Mouse (Mus musculus): ENCODE measurements around the gene Ash1l. TPM values are rescaled to one million over a fixed set of nuclear protein-coding genes. Genes with fewer than 3 reads are reported as not detected.

Gene Ash1l
- polyA plus RNA-seq, 1 experiment from 2014 or later = 7.4 TPM

DNA sequence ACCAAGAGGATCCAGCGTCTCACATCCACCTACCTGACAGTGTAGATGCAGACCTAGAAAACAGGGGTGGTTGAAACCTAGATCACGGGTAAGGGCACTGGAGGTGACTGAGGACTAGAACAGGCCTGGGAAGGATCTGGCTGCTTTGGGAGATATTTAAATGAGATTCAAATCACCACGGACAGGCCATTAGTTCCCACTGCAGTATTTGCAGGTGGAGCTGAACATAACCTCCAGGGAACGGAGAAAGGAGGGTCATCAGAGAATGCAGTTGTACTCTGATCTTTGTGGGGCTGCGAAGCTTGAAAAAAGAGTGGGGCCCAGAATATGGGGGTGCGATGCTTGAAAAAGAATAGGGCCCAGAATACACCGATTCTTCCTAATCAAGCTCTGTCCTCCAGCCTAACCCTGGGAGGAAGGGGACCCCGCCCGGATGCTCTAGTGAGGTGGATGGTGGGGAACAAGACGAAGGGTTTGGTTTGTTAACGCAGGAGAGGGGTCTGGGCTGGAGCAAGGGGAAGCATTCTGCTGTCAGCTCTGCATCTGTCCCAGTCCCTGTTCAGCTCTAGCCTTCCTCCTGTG is 142.2 kb downstream of the Ash1l start:
- Histone ChIP-seq H3K27me3 (replicated peaks; ENCODE audit: control insufficient read depth, insufficient read depth, low read length) (no peaks in the 10 kb centered on the region), H3K9ac (ENCODE audit: low read depth, low read length) (0 out of 2 replicates have a peak overlapping the region, but pooled peaks have one; percentile 13), H3K27ac (ENCODE audit: low read depth, low read length) (no peak overlapping the region), H3K4me2 (replicated peaks; ENCODE audit: low read depth) (peak overlapping the region; percentile 48), H3K36me3 (ENCODE audit: control insufficient read depth, insufficient read depth) (peaks cover 29% of the 10 kb centered on the region), H3K4me3 (ENCODE audit: low read depth, low read length) (peak overlapping the region; percentile 9; the same call in 1 of the 2 replicates), H3K9me3 (ENCODE audit: control insufficient read depth) (no peaks in the 10 kb centered on the region), H3K4me1 (replicated peaks; ENCODE audit: control insufficient read depth, insufficient read depth, low read length) (peaks cover 10% of the 10 kb centered on the region; the same call in 1 of the 2 replicates)
- 45% methylated on average over 11 of the region's 11 CpGs for WGBS
- TF ChIP-seq CTCF (IDR thresholded peaks at IDR 0.05; ENCODE audit: low read depth) = no peak
- no peak for ATAC-seq

DNA sequence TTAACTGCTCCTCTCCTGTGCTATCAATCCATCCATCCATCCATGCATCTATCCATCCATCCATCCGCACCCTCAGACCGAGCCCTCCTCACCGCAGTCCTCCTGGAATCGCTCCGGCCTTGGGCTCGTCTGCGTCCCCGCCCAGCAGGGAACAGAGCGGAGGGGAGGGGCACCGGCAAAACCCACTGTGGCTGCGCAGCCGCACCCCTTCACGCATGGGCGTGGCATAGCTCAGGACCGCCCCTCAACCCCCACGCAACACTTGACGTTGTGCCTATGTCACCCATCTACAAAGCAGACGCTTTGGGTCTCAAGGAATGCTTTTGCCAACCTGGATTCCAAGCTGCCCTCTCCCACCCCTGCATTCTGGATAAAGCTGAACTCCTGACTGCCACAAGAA is 142.8 kb downstream of the Ash1l start, which contains the start of gene Rusc1:
TSS of gene Rusc1 (minus strand) at position 137 of the 400 bp plus-strand sequence.
- ATAC-seq = no peak
- WGBS = 2% methylated on average over 18 of the region's 18 CpGs
- Histone ChIP-seq H3K4me3 (ENCODE audit: low read depth, low read length) (peak within 1 kb of the TSS; percentile 9; the same call in 1 of the 2 replicates), H3K4me2 (replicated peaks; ENCODE audit: low read depth) (peak within 1 kb of the TSS; percentile 48), H3K9ac (ENCODE audit: low read depth, low read length) (0 out of 2 replicates have a peak within 1 kb of the TSS, but pooled peaks have one; percentile 13), H3K36me3 (ENCODE audit: control insufficient read depth, insufficient read depth) (peaks cover 34% of the 10 kb centered on the region), H3K4me1 (replicated peaks; ENCODE audit: control insufficient read depth, insufficient read depth, low read length) (0 out of 2 replicates have a peak, but pooled peaks cover 5% of the 10 kb centered on the region), H3K27ac (ENCODE audit: low read depth, low read length) (no peak within 1 kb of the TSS), H3K9me3 (ENCODE audit: control insufficient read depth) (no peaks in the 10 kb centered on the region), H3K27me3 (replicated peaks; ENCODE audit: control insufficient read depth, insufficient read depth, low read length) (no peaks in the 10 kb centered on the region)
- TF ChIP-seq CTCF (IDR thresholded peaks at IDR 0.05; ENCODE audit: low read depth) = no peak

DNA sequence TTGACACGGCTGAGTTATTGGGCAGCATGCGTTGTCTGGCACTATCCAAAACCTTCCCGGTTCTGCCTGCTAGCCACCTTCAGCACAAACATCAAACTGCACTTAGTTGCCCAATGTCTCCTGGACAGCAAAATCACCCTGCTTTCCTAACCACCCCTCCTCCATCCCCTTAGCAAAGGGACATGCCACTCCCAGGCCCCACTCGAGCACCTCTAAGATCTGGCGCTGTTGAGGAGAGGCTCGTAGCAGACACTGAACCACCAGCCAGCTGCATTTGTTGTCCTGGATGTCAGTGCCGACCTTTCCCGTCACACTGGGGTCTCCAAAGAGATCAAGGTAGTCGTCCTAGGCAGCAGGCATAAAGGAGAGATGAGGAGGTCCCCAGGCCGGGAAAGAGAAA is 143.6 kb downstream of the Ash1l start:
- Histone ChIP-seq H3K4me2 (replicated peaks; ENCODE audit: low read depth) (no peak overlapping the region), H3K27me3 (replicated peaks; ENCODE audit: control insufficient read depth, insufficient read depth, low read length) (no peaks in the 10 kb centered on the region), H3K4me1 (replicated peaks; ENCODE audit: control insufficient read depth, insufficient read depth, low read length) (0 out of 2 replicates have a peak, but pooled peaks cover 2% of the 10 kb centered on the region), H3K27ac (ENCODE audit: low read depth, low read length) (no peak overlapping the region), H3K9ac (ENCODE audit: low read depth, low read length) (no peak overlapping the region), H3K36me3 (ENCODE audit: control insufficient read depth, insufficient read depth) (peaks cover 41% of the 10 kb centered on the region), H3K9me3 (ENCODE audit: control insufficient read depth) (no peaks in the 10 kb centered on the region), H3K4me3 (ENCODE audit: low read depth, low read length) (no peak overlapping the region)
- WGBS = 78% methylated on average over 10 of the region's 10 CpGs
- TF ChIP-seq CTCF (IDR thresholded peaks at IDR 0.05; ENCODE audit: low read depth) = no peak
- no peak for ATAC-seq

DNA sequence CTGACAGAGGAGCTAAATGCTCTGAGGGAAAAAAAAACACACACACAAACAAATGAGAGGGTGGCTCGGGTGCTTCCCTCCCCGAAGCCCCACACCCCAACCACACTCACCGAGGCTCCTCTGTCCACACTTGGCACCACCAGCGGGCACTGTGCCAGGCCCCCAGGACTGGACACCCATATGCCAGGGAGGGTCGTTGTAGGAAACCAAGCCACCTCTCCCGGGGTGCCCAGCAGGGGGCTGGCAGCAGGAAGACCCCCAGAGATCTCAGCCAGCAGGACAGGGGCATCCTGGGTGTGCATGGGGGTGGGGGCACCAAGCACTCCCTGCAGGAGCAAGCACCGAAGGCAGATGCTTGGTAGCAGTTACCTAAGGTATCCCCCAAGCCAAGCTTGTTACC is 150.4 kb downstream of the Ash1l start, which contains the start of gene Gm43738:
TSS of gene Gm43738 (minus strand) at position 289 of the 400 bp plus-strand sequence.
- H3K4me1 ChIP-seq (replicated peaks; ENCODE audit: control insufficient read depth, insufficient read depth, low read length) = peaks cover 10% of the 10 kb centered on the region; the same call in 1 of the 2 replicates
- peak; percentile 9; the same call in 1 of the 2 replicates for TF ChIP-seq CTCF (IDR thresholded peaks at IDR 0.05; ENCODE audit: low read depth)
- no peak for ATAC-seq
- peak within 1 kb of the TSS; percentile 82 for H3K4me2 ChIP-seq (replicated peaks; ENCODE audit: low read depth)
- H3K36me3 ChIP-seq (ENCODE audit: control insufficient read depth, insufficient read depth) = peaks cover 29% of the 10 kb centered on the region
- H3K9ac ChIP-seq (ENCODE audit: low read depth, low read length) = peak within 1 kb of the TSS; percentile 31; the same call in 1 of the 2 replicates
- peak within 1 kb of the TSS; percentile 64 for H3K4me3 ChIP-seq (ENCODE audit: low read depth, low read length)
- 20% methylated on average over 7 of the region's 7 CpGs for WGBS
- no peaks in the 10 kb centered on the region for H3K27me3 ChIP-seq (replicated peaks; ENCODE audit: control insufficient read depth, insufficient read depth, low read length)
- peak within 1 kb of the TSS; percentile 9; the same call in 1 of the 2 replicates for H3K27ac ChIP-seq (ENCODE audit: low read depth, low read length)
- no peaks in the 10 kb centered on the region for H3K9me3 ChIP-seq (ENCODE audit: control insufficient read depth)

DNA sequence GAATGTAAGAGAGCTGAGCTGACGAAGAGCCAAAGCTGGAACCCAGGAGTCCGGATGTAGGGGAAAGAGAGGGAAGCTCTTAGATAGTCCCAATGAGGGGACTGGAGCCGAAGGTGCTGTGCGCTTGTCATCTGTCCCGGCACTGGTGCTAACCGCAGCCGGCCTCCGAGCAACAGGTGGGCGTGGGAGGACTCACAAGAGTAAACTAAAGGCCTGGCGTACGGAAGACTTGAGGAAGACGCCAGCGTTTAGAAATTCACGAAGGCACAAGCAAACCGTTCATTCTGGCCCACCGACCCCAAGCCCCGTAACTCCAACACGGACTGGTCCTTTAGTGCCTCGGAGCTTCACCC is 151.0 kb downstream of the Ash1l start:
- WGBS = under 1% methylated on average over 19 of the region's 19 CpGs
- Histone ChIP-seq H3K4me2 (replicated peaks; ENCODE audit: low read depth) (peak overlapping the region; percentile 82), H3K36me3 (ENCODE audit: control insufficient read depth, insufficient read depth) (peaks cover 23% of the 10 kb centered on the region), H3K27me3 (replicated peaks; ENCODE audit: control insufficient read depth, insufficient read depth, low read length) (no peaks in the 10 kb centered on the region), H3K27ac (ENCODE audit: low read depth, low read length) (peak overlapping the region; percentile 9; the same call in 1 of the 2 replicates), H3K4me3 (ENCODE audit: low read depth, low read length) (peak overlapping the region; percentile 64), H3K9me3 (ENCODE audit: control insufficient read depth) (no peaks in the 10 kb centered on the region), H3K9ac (ENCODE audit: low read depth, low read length) (peak overlapping the region; percentile 31; the same call in 1 of the 2 replicates), H3K4me1 (replicated peaks; ENCODE audit: control insufficient read depth, insufficient read depth, low read length) (peaks cover 10% of the 10 kb centered on the region; the same call in 1 of the 2 replicates)
- no peak for TF ChIP-seq CTCF (IDR thresholded peaks at IDR 0.05; ENCODE audit: low read depth)
- ATAC-seq = peak; percentile 21; the same call in 1 of the 2 replicates

DNA sequence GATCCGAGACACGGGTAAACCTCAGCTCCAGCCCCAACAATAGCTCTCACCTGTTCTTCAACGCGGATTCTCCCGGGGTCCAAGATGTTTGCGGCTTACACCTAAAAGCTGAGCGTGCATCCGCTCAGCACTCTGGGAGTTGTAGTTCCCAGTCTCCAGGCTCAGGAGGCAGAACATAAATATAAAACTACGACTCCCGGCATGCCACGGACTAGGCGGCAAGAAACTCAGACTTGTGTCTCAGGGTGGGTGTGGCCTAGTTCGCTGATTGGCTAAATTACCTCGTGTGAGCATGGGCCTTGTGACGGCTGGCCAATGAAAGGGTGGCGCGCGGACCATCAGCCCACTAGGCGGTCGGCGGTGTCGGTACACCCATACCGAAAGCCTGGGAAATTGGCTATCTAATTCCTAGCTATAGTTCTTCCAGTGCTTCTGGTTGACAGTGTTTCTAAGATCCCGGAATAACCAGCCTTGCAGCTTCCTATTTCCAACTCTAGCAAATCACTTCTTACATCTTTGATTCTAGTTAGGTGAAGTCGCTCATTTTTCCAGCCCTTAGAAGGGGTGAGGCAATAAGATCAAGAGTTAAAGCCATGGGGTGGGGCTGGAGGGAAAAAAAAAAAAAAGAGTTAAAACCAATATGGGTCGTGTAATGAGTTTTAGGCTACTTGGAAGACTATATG is 151.5 kb downstream of the Ash1l start, which contains the start of gene Fdps:
TSS of gene Fdps (minus strand) at position 148 of the 683 bp plus-strand sequence.
- H3K4me2 ChIP-seq (replicated peaks; ENCODE audit: low read depth) = peak within 1 kb of the TSS; percentile 82
- H3K4me3 ChIP-seq (ENCODE audit: low read depth, low read length) = peak within 1 kb of the TSS; percentile 64
- peak within 1 kb of the TSS; percentile 31; the same call in 1 of the 2 replicates for H3K9ac ChIP-seq (ENCODE audit: low read depth, low read length)
- TF ChIP-seq CTCF (IDR thresholded peaks at IDR 0.05; ENCODE audit: low read depth) = peak; percentile 40; the same call in 1 of the 2 replicates
- peak within 1 kb of the TSS; percentile 47 for H3K27ac ChIP-seq (ENCODE audit: low read depth, low read length)
- H3K36me3 ChIP-seq (ENCODE audit: control insufficient read depth, insufficient read depth) = peaks cover 18% of the 10 kb centered on the region
- ATAC-seq = peak; percentile 97
- peaks cover 10% of the 10 kb centered on the region; the same call in 1 of the 2 replicates for H3K4me1 ChIP-seq (replicated peaks; ENCODE audit: control insufficient read depth, insufficient read depth, low read length)
- under 1% methylated on average over 26 of the region's 26 CpGs for WGBS
- no peaks in the 10 kb centered on the region for H3K27me3 ChIP-seq (replicated peaks; ENCODE audit: control insufficient read depth, insufficient read depth, low read length)
- no peaks in the 10 kb centered on the region for H3K9me3 ChIP-seq (ENCODE audit: control insufficient read depth)
